Mouse (Mus musculus) CD4-positive, CD25-positive, alpha-beta regulatory T cell, adult 2 months (primary cell): Measurements from ENCODE around the gene Cdk2.

Source experiments
- DNase-seq: peaks from one replicate; pipeline ENCODE4 v3.0.0-alpha.2; 2012; ENCODE audit warnings: low read depth, low spot score

Gene Cdk2

GRCm38 (mm10) chr10:128656731-128657130, 48.1 kb downstream of the Cdk2 start:
- no peak for DNase-seq

GRCm38 (mm10) chr10:128655254-128655653, 49.6 kb downstream of the Cdk2 start:
- DNase-seq = no peak

GRCm38 (mm10) chr10:128653866-128654265, 51.0 kb downstream of the Cdk2 start:
- DNase-seq = no peak
